Mouse (Mus musculus): ENCODE measurements around the gene Wdr86. TPM values are rescaled to one million over a fixed set of nuclear protein-coding genes. Genes with fewer than 3 reads are reported as not detected.
A peak's percentile ranks its signal among the peaks of the same experiment; 100 is the strongest.
"Not testable (repeated sequence)": the region's sequence is repeated elsewhere in the genome, so short reads cannot be mapped to it uniquely, and the experiment has no call there.

Gene Wdr86
- 36.3 and 37.2 TPM in 2 replicates for polyA plus RNA-seq (2015; fragmentation: Nextera tagmentation; extraction: Ambion mirVana)

GRCm38 (mm10) chr5:24730488-24730871, at the start of gene Wdr86:
TSS of gene Wdr86 (minus strand) at chr5:24730727.
- Histone ChIP-seq H3K27ac (peak within 1 kb of the TSS; percentile 80), H3K9me3 (no peaks in the 10 kb centered on the region), H3K4me1 (peaks cover 70% of the 10 kb centered on the region), H3K4me3 (peak within 1 kb of the TSS; percentile 65), H3K4me2 (peak within 1 kb of the TSS; percentile 79), H3K9ac (peak within 1 kb of the TSS; percentile 62), H3K27me3 (no peaks in the 10 kb centered on the region), H3K36me3 (no peaks in the 10 kb centered on the region)
- WGBS, result 0% methylated on average over 23 of the region's 23 CpGs
- ATAC-seq (ENCODE audit: borderline replicate concordance, extremely low read depth, low FRiP score, low TSS enrichment), result peak; percentile 48; the same call in 1 of the 2 replicates

- Histone ChIP-seq H3K27ac (no peak overlapping the region), H3K9ac (no peak overlapping the region), H3K4me2 (no peak overlapping the region), H3K4me3 (no peak overlapping the region), H3K36me3 (no peaks in the 10 kb centered on the region), H3K9me3 (no peaks in the 10 kb centered on the region), H3K27me3 (no peaks in the 10 kb centered on the region; the same call in 1 of the 2 replicates), H3K4me1 (no peaks in the 10 kb centered on the region)
- ATAC-seq (ENCODE audit: borderline replicate concordance, extremely low read depth, low FRiP score, low TSS enrichment), result no peak; the same call in 1 of the 2 replicates
- 40% methylated on average over 15 of the region's 15 CpGs for WGBS
These were observed 49.5 kb upstream of the Wdr86 start for GRCm38 (mm10) chr5:24779881-24780512.

- no peak overlapping the region for H3K4me2 ChIP-seq
- no peak for ATAC-seq (ENCODE audit: borderline replicate concordance, extremely low read depth, low FRiP score, low TSS enrichment)
- H3K9ac ChIP-seq, result no peak overlapping the region
- H3K9me3 ChIP-seq, result no peaks in the 10 kb centered on the region
- H3K27me3 ChIP-seq, result no peaks in the 10 kb centered on the region; the same call in 1 of the 2 replicates
- H3K4me1 ChIP-seq, result no peaks in the 10 kb centered on the region
- H3K36me3 ChIP-seq, result no peaks in the 10 kb centered on the region
- H3K4me3 ChIP-seq, result no peak overlapping the region
- no peak overlapping the region for H3K27ac ChIP-seq
These were observed 48.8 kb upstream of the Wdr86 start for GRCm38 (mm10) chr5:24779321-24779720.

- H3K4me1 ChIP-seq, result no peaks in the 10 kb centered on the region
- H3K4me2 ChIP-seq, result peak overlapping the region; percentile 6; the same call in 1 of the 2 replicates
- H3K27me3 ChIP-seq, result no peaks in the 10 kb centered on the region; the same call in 1 of the 2 replicates
- no peak for ATAC-seq (ENCODE audit: borderline replicate concordance, extremely low read depth, low FRiP score, low TSS enrichment)
- no peaks in the 10 kb centered on the region for H3K36me3 ChIP-seq
- no peak overlapping the region for H3K4me3 ChIP-seq
- no peaks in the 10 kb centered on the region for H3K9me3 ChIP-seq
- WGBS, result 47% methylated on average over 13 of the region's 13 CpGs
- no peak overlapping the region for H3K9ac ChIP-seq
- no peak overlapping the region for H3K27ac ChIP-seq
These were observed 48.3 kb upstream of the Wdr86 start for GRCm38 (mm10) chr5:24778843-24779140.

GRCm38 (mm10) chr5:24778082-24778842, 47.7 kb upstream of the Wdr86 start:
- no peak overlapping the region for H3K27ac ChIP-seq
- no peaks in the 10 kb centered on the region for H3K36me3 ChIP-seq
- H3K9ac ChIP-seq, result no peak overlapping the region
- no peaks in the 10 kb centered on the region; the same call in 1 of the 2 replicates for H3K27me3 ChIP-seq
- no peaks in the 10 kb centered on the region for H3K9me3 ChIP-seq
- peak overlapping the region; percentile 6 for H3K4me2 ChIP-seq
- no peaks in the 10 kb centered on the region for H3K4me1 ChIP-seq
- no peak overlapping the region for H3K4me3 ChIP-seq
- WGBS, result 23% methylated on average over 17 of the region's 17 CpGs
- ATAC-seq (ENCODE audit: borderline replicate concordance, extremely low read depth, low FRiP score, low TSS enrichment), result no peak

GRCm38 (mm10) chr5:24776681-24777080, 46.2 kb upstream of the Wdr86 start:
- Histone ChIP-seq H3K27me3 (no peaks in the 10 kb centered on the region; the same call in 1 of the 2 replicates), H3K4me3 (no peak overlapping the region), H3K9ac (no peak overlapping the region), H3K27ac (no peak overlapping the region), H3K4me1 (no peaks in the 10 kb centered on the region), H3K9me3 (no peaks in the 10 kb centered on the region), H3K36me3 (no peaks in the 10 kb centered on the region), H3K4me2 (no peak overlapping the region)
- ATAC-seq (ENCODE audit: borderline replicate concordance, extremely low read depth, low FRiP score, low TSS enrichment), result no peak
- 62% methylated on average over 4 of the region's 4 CpGs for WGBS

GRCm38 (mm10) chr5:24774549-24774948, 44.0 kb upstream of the Wdr86 start:
- H3K4me3 ChIP-seq; H3K27me3 ChIP-seq; H3K9me3 ChIP-seq; H3K36me3 ChIP-seq; H3K27ac ChIP-seq; H3K4me2 ChIP-seq; ATAC-seq (ENCODE audit: borderline replicate concordance, extremely low read depth, low FRiP score, low TSS enrichment); H3K4me1 ChIP-seq; H3K9ac ChIP-seq: not testable (repeated sequence)
- WGBS, result 84% methylated on average over 16 of the region's 16 CpGs

- Histone ChIP-seq H3K9me3 (no peaks in the 10 kb centered on the region), H3K36me3 (no peaks in the 10 kb centered on the region), H3K9ac (no peak within 1 kb of the TSS), H3K4me1 (0 out of 2 replicates have a peak, but pooled peaks cover 12% of the 10 kb centered on the region), H3K4me2 (no peak within 1 kb of the TSS), H3K27me3 (no peaks in the 10 kb centered on the region), H3K27ac (no peak within 1 kb of the TSS), H3K4me3 (no peak within 1 kb of the TSS)
- WGBS, result 40% methylated on average over 18 of the region's 18 CpGs
- ATAC-seq (ENCODE audit: borderline replicate concordance, extremely low read depth, low FRiP score, low TSS enrichment), result no peak
These were observed 27.3 kb upstream of the Wdr86 start, which contains the start of gene Crygn for GRCm38 (mm10) chr5:24757816-24758215. TSS of gene Crygn (minus strand) at chr5:24758008.

GRCm38 (mm10) chr5:24756931-24757330, 26.4 kb upstream of the Wdr86 start:
- H3K36me3 ChIP-seq, result no peaks in the 10 kb centered on the region
- no peak for ATAC-seq (ENCODE audit: borderline replicate concordance, extremely low read depth, low FRiP score, low TSS enrichment)
- no peaks in the 10 kb centered on the region for H3K27me3 ChIP-seq
- 66% methylated on average over 3 of the region's 3 CpGs for WGBS
- H3K4me1 ChIP-seq, result peaks cover 19% of the 10 kb centered on the region
- no peak overlapping the region for H3K9ac ChIP-seq
- no peak overlapping the region for H3K4me3 ChIP-seq
- no peak overlapping the region for H3K4me2 ChIP-seq
- no peak overlapping the region for H3K27ac ChIP-seq
- H3K9me3 ChIP-seq, result no peaks in the 10 kb centered on the region

- H3K27me3 ChIP-seq, result no peaks in the 10 kb centered on the region
- WGBS, result 2% methylated on average over 2 of the region's 2 CpGs
- no peaks in the 10 kb centered on the region for H3K36me3 ChIP-seq
- peak overlapping the region; percentile 63 for H3K4me3 ChIP-seq
- H3K9ac ChIP-seq, result peak overlapping the region; percentile 84; the same call in 1 of the 2 replicates
- no peak for ATAC-seq (ENCODE audit: borderline replicate concordance, extremely low read depth, low FRiP score, low TSS enrichment)
- peak overlapping the region; percentile 91 for H3K4me2 ChIP-seq
- peak overlapping the region; percentile 95 for H3K27ac ChIP-seq
- H3K9me3 ChIP-seq, result no peaks in the 10 kb centered on the region
- H3K4me1 ChIP-seq, result peaks cover 47% of the 10 kb centered on the region
These were observed 21.6 kb upstream of the Wdr86 start for GRCm38 (mm10) chr5:24752175-24752498.

- Histone ChIP-seq H3K9me3 (no peaks in the 10 kb centered on the region), H3K4me3 (peak overlapping the region; percentile 63), H3K27ac (peak overlapping the region; percentile 95), H3K4me2 (peak overlapping the region; percentile 91), H3K4me1 (peaks cover 48% of the 10 kb centered on the region), H3K27me3 (no peaks in the 10 kb centered on the region), H3K9ac (peak overlapping the region; percentile 84), H3K36me3 (no peaks in the 10 kb centered on the region)
- WGBS, result 2% methylated on average over 25 of the region's 25 CpGs
- ATAC-seq (ENCODE audit: borderline replicate concordance, extremely low read depth, low FRiP score, low TSS enrichment), result peak; percentile 78
These were observed 21.0 kb upstream of the Wdr86 start for GRCm38 (mm10) chr5:24751305-24752174.
